Mouse (Mus musculus): ENCODE results near the gene Tmem131l. TPM values are rescaled to one million over a fixed set of nuclear protein-coding genes. Genes with fewer than 3 reads are reported as not detected.
A peak's percentile ranks its signal among the peaks of the same experiment; 100 is the strongest.

Gene Tmem131l
- total and polyA plus RNA-seq, 2 experiments from 2014 or later = 37.5 to 65.0 TPM

DNA sequence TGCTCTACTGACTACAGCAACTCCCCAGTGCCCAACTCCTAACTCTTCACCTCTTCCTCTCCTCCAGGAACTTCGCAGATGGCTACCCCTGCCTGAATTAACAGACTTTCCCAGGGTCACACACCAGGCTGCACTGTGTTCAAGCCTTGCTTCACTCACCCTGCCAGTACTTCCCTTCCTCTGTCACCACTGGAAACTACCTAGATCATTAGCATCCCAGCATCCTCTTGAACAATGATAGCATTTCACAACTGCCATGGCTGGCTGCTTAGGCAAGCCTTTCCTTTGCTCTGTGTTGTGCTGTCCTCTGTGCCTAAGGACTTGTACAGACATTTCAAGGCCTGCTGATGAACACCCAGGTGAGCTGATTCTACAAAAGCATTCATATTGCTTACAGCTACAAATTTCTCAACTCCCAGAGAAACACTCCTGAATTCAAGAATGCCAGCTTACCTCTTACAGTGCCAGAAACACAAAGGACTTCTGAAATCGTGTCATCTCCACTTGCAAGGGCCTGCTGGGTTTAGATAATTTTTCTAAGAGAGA lies 23.5 kb upstream of the Tmem131l start:
- no peak for ATAC-seq

DNA sequence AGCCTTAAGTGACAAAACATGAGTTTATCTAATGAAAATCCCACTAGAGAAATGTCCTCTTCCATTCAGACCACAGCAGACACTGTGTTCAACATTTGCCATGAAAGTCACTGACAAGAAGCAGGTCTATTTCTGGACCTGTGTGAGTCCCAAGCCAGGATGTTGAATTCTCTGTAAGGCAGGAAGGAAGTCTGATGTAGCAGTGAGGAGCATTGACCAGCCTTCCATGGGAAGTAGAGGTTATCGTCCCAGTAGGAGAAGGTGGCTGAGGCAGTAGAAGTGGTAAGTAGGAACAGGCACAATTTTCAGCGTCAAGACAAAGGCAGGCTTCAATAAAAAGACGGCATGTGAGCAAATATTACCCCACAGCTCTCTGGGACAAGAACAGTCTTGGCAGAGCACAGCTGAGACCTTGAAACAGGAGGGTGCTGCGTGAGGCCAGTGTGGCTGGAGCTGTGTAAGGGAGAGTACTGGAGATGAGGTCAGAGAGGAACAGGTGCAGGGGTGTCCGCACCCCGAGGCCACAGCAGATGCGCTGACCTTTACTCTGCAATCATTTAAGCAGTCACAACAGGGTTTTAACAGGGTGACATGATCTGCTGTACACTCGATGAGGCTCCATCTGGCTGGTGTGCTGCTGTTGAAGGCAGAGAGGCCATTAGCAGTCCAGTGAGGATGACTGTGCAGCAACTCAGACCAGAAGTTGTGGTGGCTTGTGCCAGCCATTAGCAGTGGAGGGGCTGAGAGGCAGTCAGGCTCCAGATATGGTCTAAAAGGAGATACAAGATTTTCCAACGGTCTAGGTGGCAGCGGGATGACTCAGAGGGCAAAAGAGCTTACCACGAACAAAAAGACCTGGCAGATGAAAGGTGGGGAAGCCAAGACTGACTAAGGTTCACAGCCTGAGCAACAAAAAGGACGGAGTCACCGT lies 21.8 kb upstream of the Tmem131l start:
- Histone ChIP-seq H3K27me3 (ENCODE audit: insufficient read depth, low read length) (no peaks in the 10 kb centered on the region), H3K9me3 (ENCODE audit: low read length) (no peaks in the 10 kb centered on the region), H3K9ac (no peak overlapping the region), H3K4me2 (ENCODE audit: low read depth) (no peak overlapping the region), H3K27ac (ENCODE audit: low read depth, low read length) (no peak overlapping the region), H3K4me3 (ENCODE audit: low read depth, low read length) (no peak overlapping the region), H3K36me3 (ENCODE audit: insufficient read depth) (no peaks in the 10 kb centered on the region), H3K4me1 (ENCODE audit: insufficient read depth) (no peaks in the 10 kb centered on the region)
- WGBS = 72% methylated on average over 13 of the region's 13 CpGs
- ATAC-seq (no peak), DNase-seq (no peak)
- no peak for TF ChIP-seq CTCF (IDR thresholded peaks at IDR 0.05; ENCODE audit: low read depth)

More for the DNA sequence above, 23.5 kb upstream of the Tmem131l start:
- Histone ChIP-seq H3K27ac (ENCODE audit: low read depth, low read length) (no peak overlapping the region), H3K9ac (no peak overlapping the region), H3K4me2 (ENCODE audit: low read depth) (no peak overlapping the region), H3K9me3 (ENCODE audit: low read length) (no peaks in the 10 kb centered on the region), H3K4me3 (ENCODE audit: low read depth, low read length) (no peak overlapping the region), H3K27me3 (ENCODE audit: insufficient read depth, low read length) (no peaks in the 10 kb centered on the region), H3K36me3 (ENCODE audit: insufficient read depth) (no peaks in the 10 kb centered on the region), H3K4me1 (ENCODE audit: insufficient read depth) (no peaks in the 10 kb centered on the region)
- 71% methylated on average over 2 of the region's 2 CpGs for WGBS
- no peak for DNase-seq
- no peak for TF ChIP-seq CTCF (IDR thresholded peaks at IDR 0.05; ENCODE audit: low read depth)

DNA sequence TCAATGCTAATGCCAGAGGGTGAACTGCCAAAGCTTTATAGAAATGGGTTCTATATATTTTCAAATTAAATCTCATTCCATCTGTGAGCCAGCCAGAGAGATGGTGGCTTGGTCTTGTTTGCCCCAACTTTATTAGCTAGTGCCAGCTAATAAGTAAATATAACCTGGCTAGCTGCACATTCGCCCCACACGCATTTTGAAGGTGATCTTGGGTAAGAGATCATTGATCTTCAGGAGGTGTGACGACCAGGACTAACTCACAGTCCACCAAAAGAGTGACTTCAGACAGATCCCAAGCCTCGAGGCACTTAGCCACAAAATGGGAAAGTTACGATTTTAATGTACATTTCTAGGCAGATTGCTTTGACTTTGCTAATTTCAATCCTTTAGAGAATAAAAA lies 21.0 kb upstream of the Tmem131l start:
- WGBS = 81% methylated on average over 5 of the region's 5 CpGs
- no peak overlapping the region for H3K9ac ChIP-seq

DNA sequence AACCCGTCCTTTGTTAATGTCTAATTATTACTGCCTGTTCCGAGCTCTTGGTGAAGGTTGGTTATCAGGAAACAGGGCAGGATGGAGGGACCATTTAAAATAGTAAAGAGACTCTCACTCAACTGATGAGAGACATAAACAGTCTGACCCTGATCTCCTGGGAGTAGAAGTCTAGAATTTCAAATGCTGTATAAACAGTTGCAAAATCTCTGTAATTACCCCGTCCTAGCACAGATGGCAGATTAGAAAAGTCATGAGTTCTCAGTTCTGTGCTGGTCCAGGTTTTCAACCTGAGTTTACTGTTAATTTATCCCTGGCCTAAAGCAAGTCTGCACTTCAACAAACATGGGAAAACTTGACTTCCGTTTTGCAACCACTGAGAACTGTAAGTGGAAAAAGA lies 20.2 kb upstream of the Tmem131l start:
- DNase-seq (no peak), ATAC-seq (no peak)
- Histone ChIP-seq H3K27me3 (ENCODE audit: insufficient read depth, low read length) (no peaks in the 10 kb centered on the region), H3K4me2 (ENCODE audit: low read depth) (no peak overlapping the region), H3K4me3 (ENCODE audit: low read depth, low read length) (no peak overlapping the region), H3K36me3 (ENCODE audit: insufficient read depth) (no peaks in the 10 kb centered on the region), H3K9ac (no peak overlapping the region), H3K9me3 (ENCODE audit: low read length) (no peaks in the 10 kb centered on the region), H3K4me1 (ENCODE audit: insufficient read depth) (no peaks in the 10 kb centered on the region), H3K27ac (ENCODE audit: low read depth, low read length) (no peak overlapping the region)
- WGBS = 52% methylated on average over 4 of the region's 4 CpGs
- TF ChIP-seq CTCF (IDR thresholded peaks at IDR 0.05; ENCODE audit: low read depth) = no peak

More for the DNA sequence above, 21.0 kb upstream of the Tmem131l start:
- DNase-seq (no peak), ATAC-seq (no peak)
- TF ChIP-seq CTCF (IDR thresholded peaks at IDR 0.05; ENCODE audit: low read depth) = no peak
- H3K27me3 ChIP-seq (ENCODE audit: insufficient read depth, low read length) = no peaks in the 10 kb centered on the region
- no peaks in the 10 kb centered on the region for H3K36me3 ChIP-seq (ENCODE audit: insufficient read depth)
- no peak overlapping the region for H3K4me2 ChIP-seq (ENCODE audit: low read depth)
- H3K4me1 ChIP-seq (ENCODE audit: insufficient read depth) = no peaks in the 10 kb centered on the region
- no peak overlapping the region for H3K27ac ChIP-seq (ENCODE audit: low read depth, low read length)
- no peaks in the 10 kb centered on the region for H3K9me3 ChIP-seq (ENCODE audit: low read length)
- H3K4me3 ChIP-seq (ENCODE audit: low read depth, low read length) = no peak overlapping the region

DNA sequence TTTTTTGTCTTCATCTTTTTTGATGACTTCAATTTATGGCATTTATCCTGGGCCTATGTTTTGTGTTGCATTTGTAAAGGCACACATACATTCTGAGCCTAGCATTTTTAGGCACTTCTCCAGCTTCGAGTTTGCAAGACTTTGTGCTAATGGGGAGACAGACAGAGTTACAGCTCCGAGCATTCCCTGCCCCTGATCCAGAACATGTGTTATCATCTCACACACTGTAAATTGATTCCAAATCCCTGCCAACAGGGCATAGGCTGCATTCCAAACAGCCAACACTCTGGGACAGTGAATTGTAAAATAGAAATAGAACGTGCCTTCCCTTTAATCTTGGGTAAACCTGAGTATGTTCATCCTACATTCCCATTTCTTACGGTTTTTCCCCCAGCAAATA lies 19.7 kb upstream of the Tmem131l start:
- no peak overlapping the region for H3K4me3 ChIP-seq (ENCODE audit: low read depth, low read length)
- 36% methylated on average over 4 of the region's 4 CpGs for WGBS
- no peaks in the 10 kb centered on the region for H3K36me3 ChIP-seq (ENCODE audit: insufficient read depth)
- ATAC-seq (peak; percentile 43; the same call in 1 of the 2 replicates), DNase-seq (peak; percentile 29)
- TF ChIP-seq CTCF (IDR thresholded peaks at IDR 0.05; ENCODE audit: low read depth) = no peak
- H3K27me3 ChIP-seq (ENCODE audit: insufficient read depth, low read length) = no peaks in the 10 kb centered on the region
- H3K4me2 ChIP-seq (ENCODE audit: low read depth) = no peak overlapping the region
- H3K4me1 ChIP-seq (ENCODE audit: insufficient read depth) = no peaks in the 10 kb centered on the region
- no peak overlapping the region for H3K9ac ChIP-seq
- H3K9me3 ChIP-seq (ENCODE audit: low read length) = no peaks in the 10 kb centered on the region
- H3K27ac ChIP-seq (ENCODE audit: low read depth, low read length) = no peak overlapping the region

DNA sequence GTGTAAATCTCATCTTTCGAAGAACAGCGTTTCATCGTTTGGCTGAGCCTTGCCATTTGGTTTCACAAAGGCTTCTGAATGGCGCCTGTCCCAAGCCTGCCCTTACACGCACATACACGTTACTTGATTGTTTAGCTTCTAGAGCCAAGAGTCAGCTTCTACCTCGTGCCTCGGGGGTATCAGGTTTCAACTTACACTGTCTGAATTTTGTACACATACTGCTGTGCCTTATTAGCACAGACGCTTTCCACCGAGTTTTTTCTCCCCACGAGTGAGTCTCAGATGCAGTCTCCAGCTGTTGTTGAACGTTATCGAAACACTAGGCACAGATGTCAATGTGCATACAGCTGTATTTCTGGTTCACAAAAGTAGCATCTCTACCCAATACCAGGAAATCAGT lies 19.3 kb upstream of the Tmem131l start:
- H3K36me3 ChIP-seq (ENCODE audit: insufficient read depth) = no peaks in the 10 kb centered on the region
- TF ChIP-seq CTCF (IDR thresholded peaks at IDR 0.05; ENCODE audit: low read depth) = no peak
- no peak overlapping the region for H3K4me3 ChIP-seq (ENCODE audit: low read depth, low read length)
- ATAC-seq (peak; percentile 36), DNase-seq (peak; percentile 42)
- H3K27me3 ChIP-seq (ENCODE audit: insufficient read depth, low read length) = no peaks in the 10 kb centered on the region
- 40% methylated on average over 13 of the region's 13 CpGs for WGBS
- no peaks in the 10 kb centered on the region for H3K4me1 ChIP-seq (ENCODE audit: insufficient read depth)
- H3K4me2 ChIP-seq (ENCODE audit: low read depth) = no peak overlapping the region
- no peak overlapping the region for H3K27ac ChIP-seq (ENCODE audit: low read depth, low read length)
- H3K9me3 ChIP-seq (ENCODE audit: low read length) = no peaks in the 10 kb centered on the region
- H3K9ac ChIP-seq = no peak overlapping the region

DNA sequence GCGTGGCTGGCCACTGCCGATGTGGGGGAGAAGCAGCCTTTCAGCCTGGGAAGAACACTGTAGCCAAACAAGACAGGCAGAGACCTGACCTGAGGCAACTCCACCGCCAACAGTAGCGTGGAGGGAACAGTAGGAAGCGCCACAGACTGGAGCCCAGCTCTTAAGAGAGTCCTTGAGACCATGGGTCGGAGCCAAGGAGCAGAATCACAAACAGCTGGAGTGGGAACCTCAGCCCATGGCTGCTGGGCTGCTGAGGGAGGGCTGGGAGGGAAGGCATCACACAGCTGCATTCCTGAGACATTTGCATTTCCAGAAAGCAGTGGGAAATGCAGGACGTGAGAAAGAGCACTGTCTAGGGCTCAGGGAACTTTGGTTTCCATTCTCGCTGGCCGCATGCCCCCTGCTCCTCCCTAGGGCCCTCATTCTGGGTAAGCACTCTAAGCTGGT lies 8.8 kb upstream of the Tmem131l start:
- no peaks in the 10 kb centered on the region for H3K36me3 ChIP-seq (ENCODE audit: insufficient read depth)
- no peak overlapping the region for H3K4me2 ChIP-seq (ENCODE audit: low read depth)
- DNase-seq = no peak
- 18% methylated on average over 9 of the region's 9 CpGs for WGBS
- H3K4me1 ChIP-seq (ENCODE audit: insufficient read depth) = no peaks in the 10 kb centered on the region
- H3K9ac ChIP-seq = no peak overlapping the region
- H3K4me3 ChIP-seq (ENCODE audit: low read depth, low read length) = no peak overlapping the region
- H3K27me3 ChIP-seq (ENCODE audit: insufficient read depth, low read length) = no peaks in the 10 kb centered on the region
- no peak overlapping the region for H3K27ac ChIP-seq (ENCODE audit: low read depth, low read length)
- TF ChIP-seq CTCF (IDR thresholded peaks at IDR 0.05; ENCODE audit: low read depth) = 0 out of 2 replicates have a peak, but pooled peaks have one; percentile 12
- no peaks in the 10 kb centered on the region for H3K9me3 ChIP-seq (ENCODE audit: low read length)
- ATAC-seq = peak; percentile 76
